Mouse (Mus musculus): Measurements from ENCODE around the gene Cmtm3.
"Not testable (repeated sequence)": the region's sequence is repeated elsewhere in the genome, so short reads cannot be mapped to it uniquely, and the experiment has no call there.

Gene Cmtm3

DNA sequence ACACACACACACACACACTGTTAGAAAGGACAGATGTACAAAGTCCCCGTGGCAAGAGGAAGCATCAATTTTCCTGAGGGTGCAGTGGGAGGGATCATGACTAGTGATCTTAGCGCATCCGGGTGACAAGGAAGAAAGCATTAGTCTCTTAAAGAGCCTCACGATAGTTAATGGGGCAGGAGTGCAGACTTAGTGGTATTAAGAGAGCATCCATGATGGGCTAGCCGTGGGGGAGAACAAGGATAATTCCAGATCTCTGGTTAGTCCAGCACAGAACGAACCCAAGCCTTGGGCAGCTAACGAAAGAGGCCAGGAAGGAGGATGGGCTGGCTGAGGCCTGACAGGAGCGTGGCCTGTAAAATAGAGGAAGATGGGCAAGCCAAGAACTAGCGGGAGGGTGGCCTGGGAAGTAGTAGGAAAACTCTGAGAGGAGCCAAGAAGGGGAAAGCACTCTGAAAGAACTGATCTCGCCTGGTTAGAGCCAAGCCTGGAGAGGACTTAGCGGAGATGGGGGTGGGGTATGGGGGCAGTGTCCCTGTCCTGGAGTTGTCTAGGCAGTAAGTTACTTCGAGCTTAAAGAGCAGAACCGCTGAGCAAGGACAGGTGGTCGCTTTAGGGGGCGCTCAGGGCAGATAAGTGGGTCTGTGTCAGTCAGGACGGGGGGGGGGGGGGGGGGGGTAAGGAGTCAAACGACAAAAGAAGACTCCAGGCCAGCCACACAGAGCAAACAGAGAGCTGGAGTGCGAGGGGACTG is at the start of gene Cmtm3:
Gene Cmtm3 (plus strand): TSS at position 182 of the 754 bp plus-strand sequence.
- no peak for DNase-seq (ENCODE audit: low spot score)

DNA sequence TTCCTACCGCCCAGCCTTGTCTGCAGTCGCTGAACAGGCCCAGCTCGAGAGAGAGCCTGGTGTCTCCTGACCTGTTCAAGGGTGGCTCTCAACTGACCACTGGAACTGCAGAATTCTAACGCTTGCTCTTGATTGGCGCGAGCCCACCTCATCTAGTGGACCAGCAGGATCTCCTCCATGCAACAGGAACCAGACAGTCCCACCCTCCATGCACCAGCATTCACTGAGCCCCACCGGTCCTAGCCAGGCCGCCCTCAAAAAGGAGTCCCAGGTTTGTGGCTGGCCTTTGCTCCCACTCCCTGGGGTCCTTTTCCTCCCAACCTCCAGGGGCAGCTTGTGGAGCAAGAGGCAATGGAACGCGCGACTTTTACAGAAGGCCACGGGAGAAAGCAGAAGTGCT is 46.1 kb upstream of the Cmtm3 start, which contains the start of gene Cmtm2a:
Gene Cmtm2a (minus strand): TSS at position 101 of the 400 bp plus-strand sequence.
- DNase-seq (ENCODE audit: low spot score): not testable (repeated sequence)

DNA sequence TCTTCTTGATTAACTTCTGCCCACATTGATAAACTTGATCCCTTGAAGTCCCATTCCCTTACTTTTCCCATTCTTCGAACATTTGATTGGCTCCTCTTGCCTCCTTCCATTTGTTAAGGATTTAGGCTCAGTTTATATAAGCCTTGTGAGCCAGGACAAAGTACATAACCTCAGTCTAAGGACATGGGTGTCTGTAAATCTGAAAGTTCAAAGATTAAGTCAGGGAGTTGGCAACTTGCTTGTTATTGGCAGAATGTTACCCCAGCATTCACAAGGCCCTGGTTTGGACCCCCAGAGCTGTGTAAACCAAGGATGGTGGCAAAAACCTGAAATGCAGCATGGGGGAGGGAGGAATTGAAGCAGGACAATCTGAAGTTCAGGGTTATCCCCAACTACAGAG is 44.8 kb upstream of the Cmtm3 start:
- no peak for DNase-seq (ENCODE audit: low spot score)

DNA sequence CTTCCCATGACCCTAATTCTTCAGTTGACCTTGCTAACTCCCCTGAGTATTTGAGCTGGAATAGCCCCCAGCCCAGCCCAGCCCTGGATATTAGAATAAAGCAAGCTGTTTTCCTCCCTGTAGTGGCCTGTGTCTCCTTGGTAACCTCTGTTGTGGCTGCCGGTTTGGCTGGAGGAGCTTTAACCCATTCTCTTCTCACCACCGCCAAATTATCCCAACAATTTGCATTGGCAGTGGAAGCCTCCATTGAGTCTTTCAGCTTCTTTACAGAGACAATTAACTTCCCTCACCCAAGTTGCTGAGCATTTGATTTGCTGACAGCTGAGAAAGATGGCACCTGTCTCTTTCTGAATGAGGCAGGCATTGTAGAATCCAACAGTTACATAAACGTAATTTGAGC is 37.6 kb upstream of the Cmtm3 start:
- not testable (repeated sequence) for DNase-seq (ENCODE audit: low spot score)

DNA sequence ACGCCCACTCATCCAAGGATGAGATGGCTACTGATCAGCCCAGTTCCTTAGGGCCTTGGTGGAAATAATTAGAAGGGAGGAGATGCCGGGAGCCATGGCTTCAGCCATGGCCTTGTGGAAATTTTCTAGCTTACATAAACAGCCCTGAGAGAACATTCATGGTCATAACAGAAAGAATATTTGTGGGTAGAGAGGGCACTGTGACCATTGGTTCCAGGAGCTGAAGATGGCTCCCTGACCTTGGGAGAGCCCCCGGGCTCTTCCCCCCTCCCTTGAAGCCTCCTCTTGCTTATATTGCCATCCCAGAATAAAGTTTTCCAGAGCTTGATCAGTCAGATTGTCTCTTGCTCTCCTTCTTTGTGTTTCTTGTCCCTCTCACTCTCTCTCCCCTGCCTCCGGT is 36.7 kb upstream of the Cmtm3 start:
- DNase-seq (ENCODE audit: low spot score): not testable (repeated sequence)

DNA sequence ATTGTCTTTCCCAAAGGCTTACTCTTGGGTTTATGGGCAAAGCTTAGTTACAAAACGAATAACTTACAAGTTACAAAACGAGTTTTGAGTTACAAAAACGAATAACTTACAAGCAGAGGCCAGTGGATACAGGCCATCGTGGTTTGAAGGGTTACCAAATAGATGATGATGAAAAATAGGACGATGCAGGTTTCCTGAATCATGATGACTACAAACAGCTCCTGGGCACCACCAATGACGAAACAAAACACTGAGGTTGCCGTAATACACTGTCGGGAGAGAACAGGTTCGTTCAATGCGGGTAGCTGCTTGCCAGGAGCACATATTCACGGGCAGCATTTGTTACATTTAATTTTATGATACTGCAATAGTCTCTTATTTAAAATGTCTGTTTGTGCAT is 34.2 kb upstream of the Cmtm3 start:
- no peak for DNase-seq (ENCODE audit: low spot score)

DNA sequence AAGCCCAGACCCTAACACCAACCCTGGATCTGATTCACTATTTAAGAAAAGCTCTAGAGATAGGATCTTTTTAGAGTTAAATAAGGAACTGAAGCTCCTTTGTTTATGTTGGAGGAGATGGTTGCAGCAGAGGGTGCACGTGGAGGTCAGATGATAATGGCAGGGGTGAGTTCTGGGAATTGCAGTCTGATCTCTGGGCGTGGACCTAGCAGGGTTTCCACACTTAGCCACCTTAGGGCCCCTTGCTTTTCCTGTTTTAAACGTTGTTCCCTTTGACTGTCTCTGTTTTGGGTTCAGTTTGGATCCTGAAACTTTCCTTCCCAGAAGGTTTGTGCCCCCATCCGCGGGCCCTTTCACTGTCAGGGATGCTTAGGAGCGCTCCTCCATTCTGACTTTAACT is 30.9 kb upstream of the Cmtm3 start:
- not testable (repeated sequence) for DNase-seq (ENCODE audit: low spot score)

DNA sequence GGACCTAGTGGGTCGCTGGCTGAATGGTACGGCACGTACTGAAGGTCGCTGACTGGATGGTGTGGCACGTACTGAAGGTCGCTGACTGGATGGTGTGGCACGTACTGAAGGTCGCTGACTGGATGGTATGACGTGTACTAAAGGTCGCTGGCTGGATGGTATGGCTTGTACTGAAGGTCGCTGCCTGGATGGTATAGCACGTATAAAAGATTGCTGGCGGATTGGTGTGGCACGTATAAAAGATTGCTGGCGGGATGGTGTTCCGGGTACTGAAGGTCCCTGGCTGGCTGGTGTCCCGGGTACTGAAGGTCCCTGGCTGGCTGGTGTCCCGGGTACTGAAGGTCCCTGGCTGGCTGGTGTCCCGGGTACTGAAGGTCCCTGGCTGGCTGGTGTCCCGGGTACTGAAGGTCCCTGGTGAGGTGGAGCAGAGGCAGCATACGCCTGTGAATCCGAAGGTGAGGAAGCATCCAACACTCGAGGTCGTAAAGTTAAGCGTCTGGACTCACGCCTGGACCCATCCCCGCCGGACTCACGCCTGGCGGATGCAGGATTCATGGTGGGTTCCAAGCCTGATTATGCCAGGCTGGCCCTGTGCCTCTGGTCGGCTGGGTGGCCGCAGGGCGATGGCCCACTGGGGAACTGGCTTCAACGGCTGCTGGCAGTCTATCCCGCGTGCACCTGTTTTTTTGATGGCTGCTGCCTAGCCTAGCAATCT is 29.6 kb upstream of the Cmtm3 start, which contains the start of the genes Gm45711 and Cmtm1:
Gene Gm45711 (minus strand): TSS at position 641 of the 715 bp plus-strand sequence.
Gene Cmtm1 (minus strand): TSS at position 705 of the 715 bp plus-strand sequence.
- not testable (repeated sequence) for DNase-seq (ENCODE audit: low spot score)

DNA sequence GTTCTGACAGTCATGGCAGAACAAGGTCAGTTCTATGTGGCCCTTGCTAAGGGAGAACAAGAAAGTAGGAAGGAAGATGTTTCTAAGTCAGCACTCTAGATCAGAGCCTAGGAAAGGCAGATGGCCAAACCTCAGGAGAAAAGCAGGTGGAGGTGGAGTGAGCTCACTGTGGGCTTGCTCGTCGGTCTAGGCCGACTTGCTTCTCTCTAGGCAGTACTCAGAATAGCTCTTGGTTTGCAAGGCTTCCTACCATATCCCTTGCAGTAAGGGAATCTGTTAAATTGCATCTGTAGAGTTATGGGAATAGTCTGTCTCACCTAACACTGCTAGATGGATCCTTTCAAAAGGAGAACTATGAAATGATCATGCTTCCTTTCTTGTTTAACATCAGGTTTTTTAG is 27.2 kb upstream of the Cmtm3 start:
- DNase-seq (ENCODE audit: low spot score): not testable (repeated sequence)

GRCm38 (mm10) chr8:104313311-104313710 is 25.9 kb upstream of the Cmtm3 start:
- DNase-seq (ENCODE audit: low spot score): no peak

- DNase-seq (ENCODE audit: low spot score): not testable (repeated sequence)
Observed at GRCm38 (mm10) chr8:104321267-104321666, 17.9 kb upstream of the Cmtm3 start, which contains the start of gene Gm11020. Gene Gm11020, plus strand, starts transcription at chr8:104321567.

GRCm38 (mm10) chr8:104321930-104322329 is 17.3 kb upstream of the Cmtm3 start, which contains the start of gene Cmtm2b:
Gene Cmtm2b, plus strand, starts transcription at chr8:104322230.
- not testable (repeated sequence) for DNase-seq (ENCODE audit: low spot score)

DNA sequence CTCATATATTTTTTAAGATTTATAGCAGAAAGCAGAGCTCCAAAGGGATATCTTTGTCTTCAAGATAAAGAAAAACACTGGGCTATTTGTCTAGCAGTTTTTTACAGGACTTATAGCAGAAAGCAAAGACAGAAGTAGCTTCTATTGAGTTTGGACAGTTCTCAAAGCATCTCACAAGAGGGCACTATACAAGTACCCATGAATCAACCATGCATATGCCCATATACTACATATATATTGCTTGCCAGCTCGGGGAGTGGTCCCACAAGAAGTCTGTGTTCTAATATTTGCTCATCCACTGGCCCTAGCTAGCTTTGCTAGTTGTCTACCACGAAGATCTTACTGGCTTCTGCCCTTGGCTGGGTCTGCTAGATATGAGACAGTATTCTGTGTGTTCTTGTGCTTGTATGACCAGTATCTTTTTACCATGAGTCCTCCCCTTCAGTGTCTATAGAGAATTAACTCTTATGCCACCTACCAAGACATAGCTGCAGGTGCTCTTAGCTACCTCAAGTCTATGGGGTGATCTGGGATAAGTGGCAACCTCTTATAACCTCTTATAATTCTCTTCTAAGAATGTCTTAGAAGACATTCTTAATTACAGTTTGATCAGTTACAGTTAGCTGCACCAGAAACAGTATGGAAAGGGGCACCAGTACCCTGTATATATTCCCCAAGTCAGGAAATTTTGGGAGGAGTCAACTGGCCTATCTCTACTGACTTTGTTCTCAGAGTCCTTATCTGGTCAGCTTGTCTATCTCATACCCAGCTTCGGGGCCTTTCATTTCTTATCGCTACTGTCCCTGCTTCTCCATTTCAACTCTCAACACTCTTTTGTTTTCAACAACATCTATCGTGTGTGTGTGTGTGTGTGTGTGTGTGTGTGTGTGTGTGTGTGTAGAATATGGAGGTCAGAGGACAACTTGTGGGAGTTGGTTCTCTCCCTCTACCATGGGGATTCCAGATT is 6.3 kb upstream of the Cmtm3 start:
- no peak for DNase-seq (ENCODE audit: low spot score)

- no peak for DNase-seq (ENCODE audit: low spot score)
Observed at GRCm38 (mm10) chr8:104333786-104334185, 5.4 kb upstream of the Cmtm3 start.

DNA sequence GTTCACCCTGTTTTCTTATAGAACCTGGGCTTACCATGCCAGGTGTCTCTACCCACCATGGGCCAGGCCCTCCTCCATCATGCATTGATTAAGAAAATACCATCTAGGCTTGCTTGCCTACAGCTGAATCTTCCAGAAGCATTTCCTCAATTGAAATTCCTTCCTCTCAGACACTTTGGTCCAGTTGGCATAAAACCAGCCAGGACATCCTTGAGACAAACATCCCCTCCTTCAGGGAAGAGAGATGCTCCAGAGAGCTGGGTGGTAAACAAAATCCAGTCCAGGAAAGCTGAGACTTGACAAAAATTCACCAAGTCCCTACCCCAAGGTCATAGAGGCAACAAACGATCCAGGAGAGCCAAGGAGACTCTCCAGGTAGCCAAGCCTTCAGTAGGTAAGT is 5.0 kb upstream of the Cmtm3 start:
- DNase-seq (ENCODE audit: low spot score): no peak

DNA sequence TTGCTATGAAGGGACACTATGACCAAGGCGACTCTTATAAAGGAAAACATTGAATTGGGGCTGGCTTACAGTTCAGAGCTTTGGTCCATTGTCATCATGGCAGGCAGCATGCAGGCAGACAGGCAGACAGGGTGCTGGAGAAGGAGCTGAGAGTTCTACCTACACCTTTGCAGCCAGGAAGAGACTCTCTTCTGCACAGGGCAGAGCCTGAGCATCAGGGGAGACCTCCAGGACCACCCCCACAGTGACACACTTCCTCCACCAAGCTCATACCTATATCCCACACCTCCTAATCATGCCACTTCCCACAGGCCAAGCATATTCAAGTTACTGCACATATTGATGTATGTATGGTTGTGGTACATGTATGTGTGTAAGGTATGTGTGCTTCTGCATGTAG is 2.4 kb upstream of the Cmtm3 start:
- no peak for DNase-seq (ENCODE audit: low spot score)

- no peak for DNase-seq (ENCODE audit: low spot score)
Observed at GRCm38 (mm10) chr8:104337890-104338289, 1.3 kb upstream of the Cmtm3 start.

- no peak for DNase-seq (ENCODE audit: low spot score)
Observed at GRCm38 (mm10) chr8:104339983-104340232, 698 bp downstream of the Cmtm3 start.

DNA sequence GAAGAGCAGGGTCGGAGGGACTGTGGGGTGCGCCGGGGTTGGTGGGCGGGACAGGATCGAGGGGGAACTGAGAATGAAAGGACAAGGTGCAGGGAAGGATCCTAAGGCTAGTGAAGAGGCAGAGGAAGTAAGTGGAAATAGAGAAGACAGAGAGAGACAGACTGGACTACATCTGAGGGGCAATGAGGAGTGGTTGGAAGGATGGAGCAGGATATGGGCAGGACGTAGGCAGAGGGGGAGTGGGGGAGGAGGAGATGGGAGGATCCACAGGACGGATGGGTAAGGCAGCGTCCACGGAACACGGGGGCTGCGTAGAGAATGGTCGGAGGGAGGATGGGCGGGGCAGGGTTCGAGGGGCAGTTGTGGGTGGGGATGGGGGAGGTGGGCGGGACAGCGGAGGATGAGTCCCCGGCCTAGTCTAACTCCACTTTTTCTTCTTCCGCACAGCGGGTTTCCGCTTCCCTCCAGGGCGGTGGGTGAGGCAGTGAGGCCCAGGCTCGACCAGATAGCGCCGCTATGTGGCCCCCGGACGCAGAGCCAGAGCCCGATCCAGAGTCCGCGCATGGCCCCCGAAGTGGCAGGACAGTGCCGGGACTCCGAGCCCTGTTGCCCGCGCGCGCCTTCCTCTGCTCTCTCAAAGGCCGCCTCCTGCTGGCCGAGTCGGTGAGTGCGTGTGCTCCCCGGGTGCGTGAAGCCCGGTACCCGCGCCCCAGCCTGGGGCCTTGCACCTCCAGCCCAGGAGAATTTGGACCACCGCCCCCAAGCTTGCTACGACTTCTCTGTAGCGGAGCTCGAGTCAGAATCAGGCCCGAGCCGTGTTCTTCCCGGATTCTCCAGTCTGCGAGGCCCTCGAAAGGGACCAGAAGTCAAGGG is 1.3 kb downstream of the Cmtm3 start:
- no peak for DNase-seq (ENCODE audit: low spot score)

- no peak for DNase-seq (ENCODE audit: low spot score)
Observed at GRCm38 (mm10) chr8:104341106-104341561, 1.9 kb downstream of the Cmtm3 start.

- no peak for DNase-seq (ENCODE audit: low spot score)
Observed at GRCm38 (mm10) chr8:104341678-104342077, 2.5 kb downstream of the Cmtm3 start.

Data from c-Kit-positive CD71-positive TER-119-positive erythroid progenitor cells, embryonic 14.5 days (primary cell).